Mouse (Mus musculus) urinary bladder, postnatal 25 days (tissue): ENCODE data around the gene Anxa1.

ENCODE experiments used
- DNase-seq: peaks from one replicate; pipeline ENCODE4 v3.0.0; 2022; ENCODE audit warnings: low spot score

Anxa1 gene

GRCm38 (mm10) chr19:20390455-20390994 lies at the start of gene Anxa1:
Gene Anxa1 (minus strand): TSS chr19:20390944.
- peak; percentile 22 for DNase-seq

DNA sequence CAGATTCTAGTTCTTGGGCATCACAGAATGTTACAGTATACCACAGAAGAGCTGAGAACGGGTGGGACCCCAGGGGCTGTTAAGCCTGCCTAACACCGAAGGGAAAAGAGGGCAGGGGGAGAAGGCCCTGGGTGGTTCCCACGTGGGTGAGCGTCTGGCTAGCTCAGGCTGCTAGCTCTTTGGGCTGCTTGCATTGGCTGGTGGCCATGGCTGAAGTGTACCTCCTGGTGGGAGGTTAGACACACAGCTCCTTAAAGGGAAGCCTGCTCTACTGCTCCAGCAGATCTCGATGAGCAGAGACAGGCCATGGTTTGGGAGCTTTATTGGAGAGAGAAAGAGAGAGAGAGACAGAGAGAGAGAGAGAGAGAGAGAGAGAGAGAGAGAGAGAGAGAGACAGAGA lies 46.3 kb upstream of the Anxa1 start:
- DNase-seq: peak; percentile 22

GRCm38 (mm10) chr19:20434541-20434940 lies 43.8 kb upstream of the Anxa1 start:
- peak; percentile 70 for DNase-seq

DNA sequence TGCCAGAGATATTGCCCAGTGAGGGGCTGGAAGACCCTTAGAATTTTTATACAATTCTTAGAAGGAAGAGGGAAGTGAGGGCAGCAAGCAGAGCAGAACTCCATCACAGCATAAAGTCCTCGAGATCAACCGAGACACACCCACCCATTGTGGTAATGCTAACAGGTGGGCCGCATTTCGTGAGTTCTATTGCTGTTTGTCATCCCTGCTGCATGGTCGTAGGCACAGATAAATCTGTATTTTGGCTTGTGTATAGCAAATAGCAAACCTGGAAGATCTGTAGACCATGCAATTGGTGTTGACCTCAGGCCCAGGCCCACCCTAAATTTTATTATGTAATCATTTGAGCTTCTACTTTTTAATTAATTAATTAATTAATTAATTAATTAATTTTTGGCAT lies 43.2 kb upstream of the Anxa1 start:
- DNase-seq: no peak

GRCm38 (mm10) chr19:20426443-20427161 lies 35.9 kb upstream of the Anxa1 start:
- DNase-seq: no peak

DNA sequence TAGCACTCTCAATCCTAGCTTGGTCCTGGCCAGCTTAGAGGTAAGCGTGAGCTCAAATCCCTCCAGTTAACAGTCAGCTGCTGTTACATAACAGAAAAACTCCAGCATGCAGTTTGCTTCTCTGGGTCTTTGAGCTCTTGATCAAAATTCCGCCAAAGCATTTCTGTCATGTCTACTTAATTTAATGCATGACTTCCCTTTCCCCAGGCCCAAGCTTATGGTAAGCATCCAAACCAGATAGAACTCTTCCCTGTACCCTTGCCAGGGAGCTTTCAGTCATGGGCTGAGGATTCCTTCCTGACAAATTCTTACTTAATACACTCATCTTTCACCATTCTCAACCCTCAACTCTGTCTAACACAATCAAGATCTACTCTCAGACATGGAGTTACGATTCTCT lies 20.5 kb upstream of the Anxa1 start:
- DNase-seq: no peak

GRCm38 (mm10) chr19:20409541-20410528 lies 19.1 kb upstream of the Anxa1 start:
- DNase-seq: no peak

GRCm38 (mm10) chr19:20406475-20406874 lies 15.7 kb upstream of the Anxa1 start:
- no peak for DNase-seq

GRCm38 (mm10) chr19:20405015-20405414 lies 14.3 kb upstream of the Anxa1 start:
- no peak for DNase-seq

GRCm38 (mm10) chr19:20403740-20404139 lies 13.0 kb upstream of the Anxa1 start:
- DNase-seq: no peak

DNA sequence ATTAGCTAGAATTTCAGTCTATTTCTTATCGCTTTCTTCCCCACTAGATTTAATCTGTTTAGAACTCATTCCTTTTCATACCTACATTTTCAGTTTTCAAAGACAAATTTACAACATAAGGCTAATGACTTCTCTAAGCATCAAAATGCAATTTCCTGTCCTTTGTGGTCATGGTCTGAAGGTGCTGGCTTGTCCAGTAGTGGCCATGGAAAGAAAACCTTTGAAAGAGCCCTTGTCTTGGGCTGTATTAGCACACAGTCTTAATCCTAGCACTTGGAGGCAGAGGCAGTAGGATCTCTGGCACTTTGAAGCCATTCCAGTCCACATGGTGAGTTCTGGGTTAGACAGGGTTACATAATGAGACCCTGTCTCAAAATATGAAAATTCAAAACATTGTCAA lies 12.5 kb upstream of the Anxa1 start:
- DNase-seq: no peak

- no peak for DNase-seq
Measured at GRCm38 (mm10) chr19:20402516-20403200, 11.9 kb upstream of the Anxa1 start.

- no peak for DNase-seq
Measured at GRCm38 (mm10) chr19:20401961-20402360, 11.2 kb upstream of the Anxa1 start.

DNA sequence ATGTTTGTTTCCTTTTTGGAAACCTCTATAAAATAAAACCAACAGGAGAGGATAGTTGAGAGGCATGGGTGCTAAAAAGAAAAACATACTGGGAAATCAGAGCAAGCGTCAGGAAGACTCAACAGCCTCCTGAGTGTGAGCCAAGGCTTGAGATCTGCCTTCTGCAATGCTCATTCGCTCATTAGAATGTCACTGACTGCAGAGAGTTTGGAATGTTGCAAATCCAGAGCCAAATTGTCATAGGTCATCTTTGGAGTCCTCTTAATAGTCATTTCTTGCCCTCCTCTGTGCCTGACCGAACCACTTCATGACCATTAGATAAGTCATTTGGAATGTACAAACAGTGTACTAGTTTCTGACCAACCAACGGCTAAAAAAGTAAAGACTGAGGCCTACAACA lies 8.4 kb upstream of the Anxa1 start:
- no peak for DNase-seq

DNA sequence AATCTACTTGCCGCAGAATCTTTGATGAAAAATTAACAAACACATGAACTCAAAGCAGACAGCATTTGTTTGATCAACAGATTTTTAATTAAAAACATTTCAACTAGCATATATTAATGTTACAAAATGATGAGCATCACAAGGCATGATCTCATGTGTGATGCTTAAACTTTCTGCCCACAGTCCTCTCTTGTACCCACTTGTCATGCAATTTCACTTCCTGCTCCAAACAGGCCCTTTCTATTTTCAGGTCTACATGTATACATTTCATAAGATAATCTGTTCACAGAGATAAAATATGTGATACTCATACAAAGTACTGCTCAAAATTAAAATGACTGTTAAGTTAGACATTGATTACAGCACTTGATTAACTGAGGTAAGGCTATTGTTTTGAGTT lies 6.3 kb upstream of the Anxa1 start:
- DNase-seq: no peak

DNA sequence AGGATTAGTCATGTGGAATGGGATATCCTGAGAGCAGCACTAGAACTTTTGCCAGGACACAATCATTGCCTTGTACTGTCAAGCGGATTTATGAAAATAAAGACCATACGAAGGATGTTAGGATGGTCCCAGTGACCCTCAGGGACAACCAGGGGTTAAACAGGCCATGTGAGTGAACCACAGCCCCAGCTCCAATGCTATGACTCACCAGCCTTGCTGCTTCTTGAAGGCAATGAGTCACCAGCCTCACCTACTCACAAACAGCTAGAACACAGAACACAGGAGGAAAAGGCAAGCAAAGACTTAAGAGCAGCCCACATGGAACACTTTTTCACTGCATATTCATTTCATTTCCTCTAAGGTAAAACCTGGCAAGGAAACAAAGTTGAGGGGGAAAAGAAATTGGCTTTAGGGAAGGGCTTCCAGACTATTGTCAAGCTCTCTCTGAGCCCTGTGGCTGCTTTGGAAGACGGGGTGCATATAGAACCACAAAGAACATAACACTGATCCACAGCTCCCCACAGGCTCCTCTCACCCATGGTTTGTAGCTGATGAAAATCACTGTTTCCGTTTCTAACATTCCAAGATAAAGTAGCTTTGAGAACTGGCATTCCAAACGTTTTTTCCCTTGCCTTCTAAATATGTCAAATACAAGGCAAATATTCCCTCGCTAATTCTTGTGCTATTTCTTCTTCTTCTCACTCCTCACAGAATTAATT lies 3.0 kb upstream of the Anxa1 start:
- DNase-seq: no peak

- DNase-seq: no peak
Measured at GRCm38 (mm10) chr19:20389723-20390122, 1.0 kb downstream of the Anxa1 start.

GRCm38 (mm10) chr19:20389245-20389644 lies 1.5 kb downstream of the Anxa1 start:
- no peak for DNase-seq

- no peak for DNase-seq
Measured at GRCm38 (mm10) chr19:20388276-20388675, 2.5 kb downstream of the Anxa1 start.

- DNase-seq: no peak
Measured at GRCm38 (mm10) chr19:20386296-20386695, 4.4 kb downstream of the Anxa1 start.

DNA sequence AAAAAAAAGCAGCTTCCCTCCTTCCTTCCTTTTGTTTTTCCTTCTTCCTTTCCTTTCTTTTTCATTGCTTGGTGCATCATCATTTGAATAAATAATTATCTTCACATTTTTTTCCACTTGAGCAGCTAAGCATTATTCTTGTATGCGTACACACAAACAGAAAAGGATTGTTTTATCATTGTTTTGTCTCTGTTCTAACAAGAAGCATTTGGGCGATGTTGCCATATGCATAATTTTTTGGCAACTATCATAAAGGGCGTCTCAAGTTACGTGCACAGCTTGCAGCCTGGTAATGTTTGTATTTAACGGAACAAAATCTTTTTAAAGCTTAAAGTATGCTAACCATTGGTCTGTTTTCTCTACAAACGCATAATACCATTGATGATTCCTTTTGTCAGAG lies 5.1 kb downstream of the Anxa1 start:
- DNase-seq: no peak
